Mouse (Mus musculus) layer of hippocampus, postnatal 14 days (tissue): ENCODE measurements around the gene Gm44805. TPM values are rescaled to one million over a fixed set of nuclear protein-coding genes. Genes with fewer than 3 reads are reported as not detected.

ENCODE experiments used
- DNase-seq, 2 experiments: peaks; one replicate each; pipeline ENCODE4 v3.0.0; 2021 to 2022; ENCODE audit warnings: low spot score in 2 of 2, mixed read lengths in 1 of 2
- long read RNA-seq, 2 experiments: library from polyadenylated mRNA; stranded (forward); transcript quantifications; one replicate each; pipeline ENCODE4 v2.0.0; 2021
- total RNA-seq, 2 experiments: library from RNA; stranded (reverse); gene quantifications; 2 replicates each; pipeline ENCODE4 v1.2.3; 2021

Gm44805 gene
- not detected for total RNA-seq
- long read RNA-seq, experiment 1, result 0 reads
- long read RNA-seq, experiment 2, result 0 reads

- DNase-seq, result no peak
These were observed at the start of gene Gm44805, which contains the start of gene Apoc4 for GRCm38 (mm10) chr7:19681202-19681694. TSS of gene Gm44805 (minus strand) at chr7:19681423. TSS of gene Apoc4 (minus strand) at chr7:19681479.

- no peak for DNase-seq
These were observed 45.3 kb upstream of the Gm44805 start for GRCm38 (mm10) chr7:19726541-19726940.

- DNase-seq, result no peak
These were observed 42.9 kb upstream of the Gm44805 start for GRCm38 (mm10) chr7:19724167-19724566.

- no peak for DNase-seq
These were observed 41.6 kb upstream of the Gm44805 start for GRCm38 (mm10) chr7:19722754-19723195.

GRCm38 (mm10) chr7:19719200-19719599, 38.0 kb upstream of the Gm44805 start:
- no peak for DNase-seq

- DNase-seq, result no peak
These were observed 37.2 kb upstream of the Gm44805 start for GRCm38 (mm10) chr7:19718297-19718952.

- no peak for DNase-seq
These were observed 36.1 kb upstream of the Gm44805 start for GRCm38 (mm10) chr7:19717346-19717745.

- no peak for DNase-seq
These were observed 35.6 kb upstream of the Gm44805 start for GRCm38 (mm10) chr7:19716822-19717221.

- no peak for DNase-seq
These were observed 34.9 kb upstream of the Gm44805 start for GRCm38 (mm10) chr7:19716055-19716682.

- peak; percentile 98 to 100 for DNase-seq
These were observed 34.2 kb upstream of the Gm44805 start, which contains the start of gene Tomm40 for GRCm38 (mm10) chr7:19715239-19716054. TSS of gene Tomm40 (minus strand) at chr7:19715438.

GRCm38 (mm10) chr7:19714836-19715235, 33.6 kb upstream of the Gm44805 start:
- peak in 1 of 2 experiments; percentile 57 for DNase-seq

- DNase-seq, result no peak
These were observed 32.4 kb upstream of the Gm44805 start for GRCm38 (mm10) chr7:19713598-19713997.

- DNase-seq, result no peak
These were observed 32.0 kb upstream of the Gm44805 start for GRCm38 (mm10) chr7:19713196-19713595.

- DNase-seq, result no peak
These were observed 31.2 kb upstream of the Gm44805 start for GRCm38 (mm10) chr7:19712414-19712813.

- no peak for DNase-seq
These were observed 29.4 kb upstream of the Gm44805 start for GRCm38 (mm10) chr7:19710650-19711049.

GRCm38 (mm10) chr7:19705271-19705670, 24.0 kb upstream of the Gm44805 start:
- no peak for DNase-seq

GRCm38 (mm10) chr7:19704475-19704874, 23.3 kb upstream of the Gm44805 start:
- DNase-seq, result no peak

GRCm38 (mm10) chr7:19702859-19703555, 21.8 kb upstream of the Gm44805 start:
- no peak for DNase-seq

GRCm38 (mm10) chr7:19701069-19701761, 20.0 kb upstream of the Gm44805 start:
- DNase-seq, result peak; percentile 67 to 73
